Mouse (Mus musculus): ENCODE data around the gene Sh3yl1. TPM values are rescaled to one million over a fixed set of nuclear protein-coding genes. Genes with fewer than 3 reads are reported as not detected.

Sh3yl1 gene
- polyA plus RNA-seq, 1 experiment, result 1.0 TPM

DNA sequence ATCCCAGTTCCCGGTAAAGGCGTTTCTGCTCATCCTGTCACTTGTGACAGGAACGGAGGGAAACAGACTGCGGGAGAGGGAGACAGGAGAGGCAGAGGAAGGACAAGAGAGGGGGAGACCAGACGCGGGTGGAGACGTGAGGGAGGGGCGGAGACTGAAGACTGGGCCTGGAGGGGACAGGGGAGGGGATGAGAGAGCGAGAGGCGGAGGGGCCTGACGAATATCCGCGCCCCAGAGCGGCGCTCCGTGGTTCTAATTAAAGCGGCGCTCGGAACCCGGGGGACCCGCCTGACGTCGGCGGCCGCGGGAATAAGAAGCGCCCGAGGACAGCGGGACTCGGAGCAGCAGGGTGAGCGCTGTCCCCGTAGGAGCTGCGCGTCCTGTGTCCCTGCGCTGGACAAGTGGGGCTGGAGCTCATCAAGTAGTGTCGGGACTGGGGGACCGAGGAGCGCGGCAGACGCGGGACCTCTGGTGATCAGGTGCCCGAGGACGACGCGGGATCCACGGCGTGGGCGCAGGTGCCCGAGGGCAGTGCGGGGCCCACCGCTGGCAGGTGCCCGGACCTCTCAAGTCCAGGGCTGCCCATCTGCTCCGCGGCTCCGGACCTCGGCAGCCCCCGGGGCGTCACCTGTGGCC is 27.4 kb upstream of the Sh3yl1 start, which contains the start of gene Alkal2:
Alkal2 (plus strand) TSS at position 337 of the 636 bp plus-strand sequence.
- H3ac ChIP-seq (ENCODE audit: control insufficient read depth, insufficient read length), result no peak within 1 kb of the TSS
- TF ChIP-seq SRF (IDR thresholded peaks at IDR 0.05; ENCODE audit: control insufficient read depth, insufficient read length, low read depth), result no peak
- H3K4me3 ChIP-seq, result no peak within 1 kb of the TSS
- H3K27me3 ChIP-seq (ENCODE audit: control insufficient read depth, insufficient read depth, insufficient read length), result peaks cover 29% of the 10 kb centered on the region
- no peak within 1 kb of the TSS for H3K4me2 ChIP-seq (ENCODE audit: low read depth)
- H3K36me3 ChIP-seq (ENCODE audit: control insufficient read depth, insufficient read depth), result no peaks in the 10 kb centered on the region
- H3K79me2 ChIP-seq (ENCODE audit: control insufficient read depth, insufficient read depth), result no peaks in the 10 kb centered on the region

DNA sequence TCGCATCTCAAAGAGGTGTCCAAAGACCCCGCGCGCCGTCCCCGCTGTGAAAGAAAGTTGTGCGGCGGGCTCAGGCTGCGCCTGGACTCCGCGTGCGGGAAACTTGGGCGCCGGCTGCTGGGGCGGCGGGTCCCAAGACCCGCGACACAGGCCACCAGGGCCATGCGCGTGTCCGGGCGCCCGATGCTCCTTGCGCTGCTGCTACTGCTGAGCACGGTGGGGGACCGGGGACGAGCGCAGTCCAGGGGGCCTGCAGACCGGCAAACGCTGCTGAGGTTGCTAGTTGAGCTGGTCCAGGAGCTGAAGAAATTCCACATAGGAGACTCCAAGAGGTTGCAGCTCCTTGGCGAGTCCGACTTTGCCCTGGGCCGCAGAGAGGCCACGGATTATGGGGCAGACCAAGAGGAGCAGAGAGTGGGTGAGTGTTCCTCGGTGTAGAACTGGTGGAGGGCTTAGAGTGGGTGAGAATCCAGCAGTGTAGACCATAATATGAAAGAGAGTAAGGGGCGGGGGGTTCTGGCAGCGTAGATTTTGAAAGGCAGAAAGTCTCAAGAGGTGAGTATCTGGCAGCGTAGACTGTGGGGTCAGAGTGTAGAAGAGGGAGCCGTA is 26.7 kb upstream of the Sh3yl1 start:
- TF ChIP-seq POLR2AphosphoS2 (IDR thresholded peaks at IDR 0.05; ENCODE audit: insufficient read length, low read depth), result no peak
- no peak for TF ChIP-seq CEBPB (IDR thresholded peaks at IDR 0.05; ENCODE audit: insufficient read depth, poor library complexity, severe bottlenecking)
- no peak for TF ChIP-seq MAX (IDR thresholded peaks at IDR 0.05; ENCODE audit: low read depth)
- no peak overlapping the region for H3K4me3 ChIP-seq
- H3K27me3 ChIP-seq (ENCODE audit: control insufficient read depth, insufficient read depth, insufficient read length), result peaks cover 29% of the 10 kb centered on the region
- H3ac ChIP-seq (ENCODE audit: control insufficient read depth, insufficient read length), result no peak overlapping the region
- no peaks in the 10 kb centered on the region for H3K79me2 ChIP-seq (ENCODE audit: control insufficient read depth, insufficient read depth)
- no peak overlapping the region for H3K4me2 ChIP-seq (ENCODE audit: low read depth)
- no peaks in the 10 kb centered on the region for H3K36me3 ChIP-seq (ENCODE audit: control insufficient read depth, insufficient read depth)

GRCm38 (mm10) chr12:30885891-30886290 is 25.6 kb upstream of the Sh3yl1 start:
- Histone ChIP-seq H3K27me3 (ENCODE audit: control insufficient read depth, insufficient read depth, insufficient read length) (peaks cover 29% of the 10 kb centered on the region), H3K36me3 (ENCODE audit: control insufficient read depth, insufficient read depth) (no peaks in the 10 kb centered on the region), H3K79me2 (ENCODE audit: control insufficient read depth, insufficient read depth) (no peaks in the 10 kb centered on the region), H3K4me3 (no peak overlapping the region), H3K4me2 (ENCODE audit: low read depth) (no peak overlapping the region), H3ac (ENCODE audit: control insufficient read depth, insufficient read length) (no peak overlapping the region)
- TF ChIP-seq CEBPB (IDR thresholded peaks at IDR 0.05; ENCODE audit: insufficient read depth, poor library complexity, severe bottlenecking) (no peak), MYOG (IDR thresholded peaks at IDR 0.05; ENCODE audit: control insufficient read depth in 1 of 3, insufficient read depth in 1 of 3, insufficient read length in 2 of 3, low read depth in 2 of 3) (no peak), USF1 (IDR thresholded peaks at IDR 0.05; ENCODE audit: low read depth) (no peak), TCF3 (IDR thresholded peaks at IDR 0.05; ENCODE audit: insufficient read length, low read depth) (no peak), MAX (IDR thresholded peaks at IDR 0.05; ENCODE audit: low read depth) (no peak), SRF (IDR thresholded peaks at IDR 0.05; ENCODE audit: control insufficient read depth, insufficient read length, low read depth) (no peak), MYOD1 (IDR thresholded peaks at IDR 0.05; ENCODE audit: control insufficient read depth in 1 of 3, insufficient read length in 2 of 3, low read depth in 2 of 3) (no peak), E2F4 (IDR thresholded peaks at IDR 0.05; ENCODE audit: insufficient read depth) (no peak), POLR2AphosphoS2 (IDR thresholded peaks at IDR 0.05; ENCODE audit: insufficient read length, low read depth) (no peak), POLR2A (IDR thresholded peaks at IDR 0.05; ENCODE audit: insufficient read length, low read depth) (no peak), REST (IDR thresholded peaks at IDR 0.05; ENCODE audit: insufficient read depth, insufficient read length) (no peak), TCF12 (IDR thresholded peaks at IDR 0.05; ENCODE audit: insufficient read depth, poor library complexity, severe bottlenecking) (no peak)

- no peaks in the 10 kb centered on the region for H3K79me2 ChIP-seq (ENCODE audit: control insufficient read depth, insufficient read depth)
- H3K27me3 ChIP-seq (ENCODE audit: control insufficient read depth, insufficient read depth, insufficient read length), result peaks cover 29% of the 10 kb centered on the region
- no peaks in the 10 kb centered on the region for H3K36me3 ChIP-seq (ENCODE audit: control insufficient read depth, insufficient read depth)
- no peak overlapping the region for H3K4me2 ChIP-seq (ENCODE audit: low read depth)
- TF ChIP-seq POLR2AphosphoS2 (IDR thresholded peaks at IDR 0.05; ENCODE audit: insufficient read length, low read depth) (no peak), CEBPB (IDR thresholded peaks at IDR 0.05; ENCODE audit: insufficient read depth, poor library complexity, severe bottlenecking) (no peak), TCF3 (IDR thresholded peaks at IDR 0.05; ENCODE audit: insufficient read length, low read depth) (no peak), POLR2A (IDR thresholded peaks at IDR 0.05; ENCODE audit: insufficient read length, low read depth) (no peak), REST (IDR thresholded peaks at IDR 0.05; ENCODE audit: insufficient read depth, insufficient read length) (no peak), TCF12 (IDR thresholded peaks at IDR 0.05; ENCODE audit: insufficient read depth, poor library complexity, severe bottlenecking) (no peak), E2F4 (IDR thresholded peaks at IDR 0.05; ENCODE audit: insufficient read depth) (no peak), MYOD1 (IDR thresholded peaks at IDR 0.05; ENCODE audit: control insufficient read depth in 1 of 3, insufficient read length in 2 of 3, low read depth in 2 of 3) (no peak), MYOG (IDR thresholded peaks at IDR 0.05; ENCODE audit: control insufficient read depth in 1 of 3, insufficient read depth in 1 of 3, insufficient read length in 2 of 3, low read depth in 2 of 3) (no peak), MAX (IDR thresholded peaks at IDR 0.05; ENCODE audit: low read depth) (no peak), SRF (IDR thresholded peaks at IDR 0.05; ENCODE audit: control insufficient read depth, insufficient read length, low read depth) (no peak), USF1 (IDR thresholded peaks at IDR 0.05; ENCODE audit: low read depth) (no peak)
- H3K4me3 ChIP-seq, result no peak overlapping the region
- no peak overlapping the region for H3ac ChIP-seq (ENCODE audit: control insufficient read depth, insufficient read length)
These were observed 23.5 kb upstream of the Sh3yl1 start for GRCm38 (mm10) chr12:30888003-30888402.

DNA sequence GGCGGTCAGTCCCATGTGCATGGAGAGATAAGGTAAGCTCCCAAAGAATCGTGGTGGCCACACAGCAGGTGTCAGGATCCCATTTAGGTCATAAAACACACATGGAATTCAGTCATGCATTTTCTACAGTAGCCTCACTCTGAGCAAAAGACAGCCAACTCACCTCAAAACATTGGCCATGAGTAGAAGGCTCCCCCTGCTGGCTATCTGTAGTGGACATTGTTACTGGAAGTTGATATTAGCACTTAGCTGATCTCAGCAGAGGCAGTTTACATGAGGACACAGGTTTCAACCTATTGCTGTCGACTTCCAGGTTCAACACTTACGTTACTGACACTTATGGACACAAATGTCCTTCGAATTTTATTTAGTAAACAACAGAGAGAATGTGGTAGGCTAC is 21.4 kb upstream of the Sh3yl1 start:
- no peak overlapping the region for H3K4me2 ChIP-seq (ENCODE audit: low read depth)
- no peak overlapping the region for H3K4me3 ChIP-seq
- H3ac ChIP-seq (ENCODE audit: control insufficient read depth, insufficient read length), result no peak overlapping the region
- H3K79me2 ChIP-seq (ENCODE audit: control insufficient read depth, insufficient read depth), result no peaks in the 10 kb centered on the region
- peaks cover 9% of the 10 kb centered on the region for H3K27me3 ChIP-seq (ENCODE audit: control insufficient read depth, insufficient read depth, insufficient read length)
- TF ChIP-seq MAX (IDR thresholded peaks at IDR 0.05; ENCODE audit: low read depth) (no peak), MYOG (IDR thresholded peaks at IDR 0.05; ENCODE audit: control insufficient read depth in 1 of 3, insufficient read depth in 1 of 3, insufficient read length in 2 of 3, low read depth in 2 of 3) (no peak), E2F4 (IDR thresholded peaks at IDR 0.05; ENCODE audit: insufficient read depth) (no peak), USF1 (IDR thresholded peaks at IDR 0.05; ENCODE audit: low read depth) (no peak), TCF12 (IDR thresholded peaks at IDR 0.05; ENCODE audit: insufficient read depth, poor library complexity, severe bottlenecking) (no peak), TCF3 (IDR thresholded peaks at IDR 0.05; ENCODE audit: insufficient read length, low read depth) (no peak), POLR2AphosphoS2 (IDR thresholded peaks at IDR 0.05; ENCODE audit: insufficient read length, low read depth) (no peak), REST (IDR thresholded peaks at IDR 0.05; ENCODE audit: insufficient read depth, insufficient read length) (no peak), POLR2A (IDR thresholded peaks at IDR 0.05; ENCODE audit: insufficient read length, low read depth) (no peak)
- H3K36me3 ChIP-seq (ENCODE audit: control insufficient read depth, insufficient read depth), result no peaks in the 10 kb centered on the region

Measured in myocyte (in vitro differentiated cells).